Mouse (Mus musculus): ENCODE measurements at regions not wholly inside any gene's neighbourhood (a gene's known extent, or its start where the extent isn't known, plus 50 kb on each side); places are given as distances from the start of the nearest gene placed in this dataset.

- intact Hi-C loops (cut with DNase I) = loop anchor here (10.0 kb wide), 3 partner anchors 207 to 1047 kb away; no protein-coding TSS in a partner anchor
Measured at GRCm38 (mm10) chr12:26072180-26072579, 342.9 kb downstream of the Rnf144a start.

- intact Hi-C loops (cut with DNase I) = loop anchor here (10.0 kb wide), 3 partner anchors 207 to 1047 kb away; no protein-coding TSS in a partner anchor
Measured at GRCm38 (mm10) chr12:26071610-26072009, 343.4 kb downstream of the Rnf144a start.

GRCm38 (mm10) chr12:26068685-26069008 lies 346.4 kb downstream of the Rnf144a start:
- intact Hi-C loops (cut with DNase I) = loop anchor here (10.0 kb wide), 1 partner anchor 156 kb away; no protein-coding TSS in a partner anchor

DNA sequence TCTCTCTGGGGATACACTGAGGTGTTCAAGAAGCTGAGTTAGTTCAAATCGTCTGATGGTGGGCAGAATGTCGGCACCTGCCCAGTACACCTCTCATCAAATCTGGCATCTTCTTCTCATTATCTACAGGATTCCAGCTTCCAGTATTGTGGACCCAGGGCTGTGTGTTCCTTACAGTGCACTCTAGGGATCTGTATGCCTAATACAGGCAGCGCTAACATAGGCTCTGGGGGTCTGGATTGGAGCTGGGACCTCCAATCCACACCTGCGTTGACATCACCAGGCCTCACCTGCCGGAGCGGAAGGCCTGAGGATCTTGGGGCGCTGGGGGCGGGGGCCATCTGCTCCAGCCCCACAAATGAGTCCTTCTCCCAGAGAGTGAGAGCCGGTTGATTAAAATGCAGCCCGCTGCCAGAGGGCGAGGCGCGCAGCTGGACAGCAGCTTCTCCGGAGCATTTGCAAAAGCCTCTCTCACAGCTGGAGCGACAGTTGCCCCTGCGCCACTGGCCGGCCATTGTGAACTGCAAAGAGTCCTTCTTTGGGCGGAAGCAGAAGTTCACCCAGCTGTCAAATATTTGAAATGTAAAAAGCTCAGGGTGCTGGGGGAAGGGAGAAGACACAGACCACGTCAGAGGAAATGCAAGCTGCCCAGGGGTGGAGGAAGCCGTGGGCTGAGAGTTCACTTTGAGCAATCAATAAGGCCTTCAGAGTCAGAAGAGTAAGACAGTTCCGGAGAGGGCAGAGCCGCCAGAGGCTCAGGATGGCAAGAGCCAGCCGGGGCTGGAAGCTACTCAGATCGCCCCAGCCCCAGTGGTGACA lies 347.0 kb downstream of the Rnf144a start:
- intact Hi-C loops (cut with DNase I) = loop anchor here (10.0 kb wide), 1 partner anchor 157 kb away; no protein-coding TSS in a partner anchor

DNA sequence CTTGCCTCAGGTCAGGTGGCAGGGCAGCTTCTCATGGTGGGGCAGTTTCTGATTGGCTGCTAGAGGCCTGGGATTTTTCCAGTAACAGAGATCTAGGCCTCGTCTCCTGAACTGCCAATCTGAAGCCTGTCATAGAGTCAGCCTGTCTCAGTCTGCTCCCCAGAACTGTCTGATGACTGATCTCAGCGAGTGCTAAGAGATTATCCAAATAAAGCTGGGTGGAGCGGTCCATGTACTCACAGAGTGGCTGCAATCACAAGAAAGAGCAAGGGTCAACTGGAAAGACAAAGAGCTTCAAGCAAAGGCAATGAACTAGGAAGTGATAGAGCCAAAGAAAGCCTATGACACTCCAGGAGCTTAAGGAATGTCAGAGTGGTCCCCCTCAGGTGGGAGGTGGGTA lies 354.7 kb downstream of the Rnf144a start:
- intact Hi-C loops (cut with DNase I) = loop anchor here (10.0 kb wide), 1 partner anchor 164 kb away; no protein-coding TSS in a partner anchor

GRCm38 (mm10) chr12:26059090-26059489 lies 356.0 kb downstream of the Rnf144a start:
- intact Hi-C loops (cut with DNase I) = no loop called here

- intact Hi-C loops (cut with DNase I) = no loop called here
Measured at GRCm38 (mm10) chr12:26057491-26058054, 357.5 kb downstream of the Rnf144a start.

DNA sequence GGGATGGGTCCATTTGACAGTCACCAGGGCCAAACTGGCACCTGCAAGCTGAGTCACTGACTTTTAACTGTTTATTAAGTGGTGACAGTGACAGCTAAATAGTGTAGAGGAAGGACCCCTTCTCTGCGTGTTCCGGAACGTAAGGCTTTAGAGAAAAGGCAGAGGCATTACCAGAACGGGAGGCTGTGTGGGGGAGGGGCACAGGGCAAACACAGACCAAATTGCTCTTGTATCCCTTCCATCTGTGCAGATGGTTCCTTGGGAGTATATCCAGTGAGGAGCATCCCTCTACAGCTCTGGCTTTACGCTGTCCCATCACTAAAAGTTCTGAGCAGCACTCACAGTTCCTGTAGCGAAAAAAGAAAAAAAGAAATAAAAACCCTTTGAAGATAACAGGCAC lies 368.1 kb downstream of the Rnf144a start:
- intact Hi-C loops (cut with DNase I) = no loop called here

DNA sequence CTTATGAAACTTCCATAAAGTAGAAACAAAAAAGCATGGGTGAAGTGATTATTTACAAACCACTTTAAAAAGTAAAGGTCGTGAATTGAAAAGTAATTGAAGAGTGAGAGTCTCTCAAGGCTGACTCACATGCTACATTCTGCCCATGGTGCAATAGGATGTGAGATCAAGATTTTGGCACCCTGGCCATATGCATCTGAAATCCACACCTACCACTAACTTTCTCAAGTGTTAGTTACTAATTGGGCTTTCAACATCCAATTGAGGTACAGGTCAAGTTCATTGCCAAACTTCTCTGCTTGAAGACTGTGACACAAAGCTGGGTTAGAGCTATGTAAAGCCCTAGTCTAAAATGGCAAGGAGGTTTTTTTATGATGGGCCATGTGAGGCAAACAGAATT lies 369.7 kb downstream of the Rnf144a start:
- intact Hi-C loops (cut with DNase I) = no loop called here

DNA sequence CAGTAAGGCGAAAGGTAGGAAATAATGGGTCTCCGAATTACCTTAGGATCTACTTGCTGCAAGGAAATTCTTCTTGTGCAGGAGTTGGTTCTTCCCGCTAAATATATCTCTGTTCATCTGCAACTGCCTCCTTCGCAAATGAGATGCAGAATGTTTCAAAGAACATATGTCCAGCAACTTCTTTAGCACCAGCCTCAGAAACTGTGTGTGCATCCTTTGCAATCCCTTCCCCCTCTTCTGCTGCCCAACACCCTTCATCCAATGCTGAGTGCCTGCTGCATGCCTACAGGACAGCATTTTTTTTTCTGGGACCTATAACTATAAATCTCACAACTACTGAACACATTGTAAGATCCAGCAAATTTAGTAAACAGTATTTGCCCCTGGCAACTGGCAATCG lies 402.1 kb downstream of the Rnf144a start:
- intact Hi-C loops (cut with DNase I) = no loop called here

DNA sequence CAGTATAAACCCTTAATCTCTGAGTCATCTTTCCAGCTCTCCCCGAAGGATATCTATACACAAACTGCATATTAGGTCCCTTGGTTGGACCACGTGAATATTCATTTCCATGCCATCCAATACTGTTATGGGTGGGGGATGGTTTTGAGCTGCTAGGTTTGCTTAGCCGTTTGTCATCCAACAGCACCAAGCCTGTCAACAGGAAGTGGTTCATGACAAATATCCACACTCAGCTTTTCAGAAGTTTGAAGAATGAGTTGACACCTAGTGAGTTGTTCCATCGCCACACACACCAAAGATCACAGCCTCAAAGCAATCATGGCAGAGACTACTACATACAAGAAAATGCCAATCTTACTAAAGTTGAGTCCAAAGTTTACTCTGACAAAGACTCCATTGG lies 421.0 kb downstream of the Rnf144a start:
- intact Hi-C loops (cut with DNase I) = no loop called here

- intact Hi-C loops (cut with DNase I) = no loop called here
Measured at GRCm38 (mm10) chr12:25991801-25992525, 423.1 kb downstream of the Rnf144a start.

DNA sequence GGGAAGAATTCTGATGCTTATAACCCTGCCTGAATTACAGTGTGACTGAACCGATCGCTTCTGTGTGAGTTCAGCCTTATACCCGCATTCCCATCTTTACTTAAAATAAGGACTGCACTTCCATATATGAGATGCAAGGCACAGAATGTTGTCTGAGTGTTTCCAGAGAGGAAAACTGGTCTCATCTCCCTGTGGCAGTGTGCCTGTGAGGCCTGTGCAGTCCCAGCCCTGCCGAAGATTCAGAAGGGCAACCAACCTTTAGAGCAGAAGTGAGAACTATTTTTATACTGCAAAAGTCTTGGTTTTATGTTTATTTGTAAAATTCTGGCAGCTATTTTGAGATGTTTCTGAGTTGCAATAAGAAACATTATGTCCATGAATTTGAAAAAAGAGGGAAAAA lies 432.5 kb downstream of the Rnf144a start:
- intact Hi-C loops (cut with DNase I) = no loop called here

DNA sequence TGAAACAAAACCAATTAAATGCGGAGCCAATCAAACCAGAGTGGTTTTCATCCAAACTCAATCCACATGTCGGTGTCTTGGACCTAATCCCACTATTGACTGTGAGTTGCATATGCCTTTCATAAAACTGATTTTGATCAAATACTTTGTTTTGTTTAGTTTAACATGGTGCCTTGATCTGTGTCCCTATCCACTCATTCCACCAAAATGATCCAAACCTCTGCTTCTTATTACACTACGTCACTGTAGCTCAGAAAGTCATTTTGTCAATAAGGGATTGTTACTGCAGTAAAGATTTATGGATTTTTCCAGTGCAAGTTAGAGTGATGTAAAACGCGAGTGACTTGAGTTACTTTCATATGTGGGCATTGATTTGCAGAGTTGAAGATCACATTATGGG lies 436.7 kb downstream of the Rnf144a start:
- intact Hi-C loops (cut with DNase I) = no loop called here

GRCm38 (mm10) chr12:25958584-25958983 lies 456.5 kb downstream of the Rnf144a start:
- intact Hi-C loops (cut with DNase I) = no loop called here

DNA sequence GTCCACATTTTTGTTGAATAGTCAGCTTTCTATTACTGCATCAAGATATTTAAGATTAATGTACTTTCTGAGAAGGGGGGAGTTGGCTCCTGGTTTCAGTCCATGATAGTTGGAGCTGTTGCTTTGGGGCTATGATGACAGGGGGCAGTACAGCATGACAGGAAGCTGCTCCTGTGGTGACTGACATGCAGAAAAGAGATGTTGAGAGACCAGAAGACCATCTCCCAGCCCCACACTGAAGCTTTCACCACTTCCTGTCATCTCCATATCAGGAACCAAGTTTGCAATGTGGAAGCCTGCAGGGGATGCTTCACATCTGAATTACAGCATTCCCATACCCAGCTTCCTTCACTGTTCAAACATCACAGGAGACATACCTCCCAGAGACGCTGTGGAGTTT lies 457.5 kb downstream of the Rnf144a start:
- intact Hi-C loops (cut with DNase I) = no loop called here

DNA sequence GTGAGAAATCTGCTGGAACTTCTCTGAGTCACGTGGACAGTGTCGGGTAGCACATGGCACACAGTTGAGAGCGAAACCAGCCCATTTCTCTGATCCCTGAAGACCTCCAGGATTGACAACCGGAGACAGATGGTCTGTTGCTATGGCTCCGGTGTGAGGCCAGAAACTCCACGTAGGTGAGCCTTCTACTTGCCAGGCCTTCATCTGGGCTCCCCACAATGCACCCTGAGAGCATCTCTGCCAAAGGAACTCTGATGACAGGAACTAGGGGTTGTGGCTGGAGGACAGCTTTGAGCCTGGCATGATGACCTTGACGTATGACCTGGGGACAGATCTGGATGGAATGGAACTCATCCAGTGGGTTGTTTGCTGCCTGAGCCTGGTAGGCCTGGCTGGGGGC lies 467.9 kb downstream of the Rnf144a start:
- intact Hi-C loops (cut with DNase I) = no loop called here

GRCm38 (mm10) chr12:25946121-25946520 lies 468.9 kb downstream of the Rnf144a start:
- intact Hi-C loops (cut with DNase I) = no loop called here

DNA sequence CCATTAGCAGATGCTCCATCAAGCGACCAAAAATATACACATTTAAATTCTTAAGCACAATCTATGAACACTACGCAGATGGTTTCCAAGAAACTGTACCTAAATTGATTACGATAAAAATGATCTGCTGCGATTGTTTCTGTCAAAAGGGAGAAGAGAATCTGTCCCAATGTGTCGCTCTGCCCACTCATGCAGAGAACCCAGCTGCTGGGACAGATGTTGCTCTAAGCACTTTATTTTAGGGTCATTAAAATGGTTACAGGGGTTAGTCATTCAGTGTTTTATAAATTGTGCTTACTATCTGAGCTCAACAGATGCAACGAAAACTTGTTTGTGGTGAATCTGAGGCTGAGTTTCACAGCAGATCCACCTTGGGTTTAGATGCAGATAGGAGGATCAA lies 476.2 kb downstream of the Rnf144a start:
- intact Hi-C loops (cut with DNase I) = no loop called here

- intact Hi-C loops (cut with DNase I) = no loop called here
Measured at GRCm38 (mm10) chr12:25934946-25935345, 480.1 kb downstream of the Rnf144a start.

DNA sequence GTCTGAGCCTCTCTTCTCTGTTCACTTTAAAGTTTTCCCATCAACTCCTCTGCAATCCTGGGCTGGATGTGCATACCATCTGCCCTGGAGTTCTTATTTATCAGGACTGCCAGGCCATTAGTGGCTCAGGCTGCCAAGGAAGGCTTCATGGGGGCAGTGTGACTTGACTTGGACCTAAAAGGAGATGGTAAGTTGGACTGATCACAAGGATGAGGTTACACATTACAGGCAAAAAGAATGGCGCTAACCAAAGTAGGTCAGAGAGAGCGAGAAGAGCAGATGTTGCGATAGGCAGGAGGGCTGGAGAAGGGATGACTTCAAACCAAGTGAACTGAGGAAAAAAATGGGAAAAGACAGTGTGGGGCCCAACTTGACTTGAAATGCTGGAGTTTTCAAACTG lies 480.5 kb downstream of the Rnf144a start:
- intact Hi-C loops (cut with DNase I) = no loop called here

DNA sequence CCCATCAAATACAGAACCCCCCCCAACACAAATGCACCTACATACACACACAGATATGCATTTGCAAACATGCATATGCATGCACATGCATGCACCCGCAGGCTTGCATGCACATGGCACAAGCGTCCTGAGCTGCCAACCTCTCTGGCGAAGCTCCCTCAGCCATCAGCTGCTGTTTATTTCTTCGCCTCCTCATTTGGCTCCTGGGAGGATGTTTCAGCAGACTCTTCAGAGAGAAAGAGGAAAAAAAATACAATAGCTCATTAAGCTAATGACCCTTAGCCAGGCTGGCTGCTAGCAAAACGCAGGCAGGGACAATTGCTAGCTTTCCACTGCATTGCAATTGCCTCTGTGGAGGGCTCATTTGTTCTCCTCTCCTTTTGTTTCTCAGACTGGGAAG lies 488.7 kb downstream of the Rnf144a start:
- intact Hi-C loops (cut with DNase I) = no loop called here

All from adrenal gland (tissue).